8 mouse cellular contexts compared by ENCODE assay signal in the genomic region with DNA sequence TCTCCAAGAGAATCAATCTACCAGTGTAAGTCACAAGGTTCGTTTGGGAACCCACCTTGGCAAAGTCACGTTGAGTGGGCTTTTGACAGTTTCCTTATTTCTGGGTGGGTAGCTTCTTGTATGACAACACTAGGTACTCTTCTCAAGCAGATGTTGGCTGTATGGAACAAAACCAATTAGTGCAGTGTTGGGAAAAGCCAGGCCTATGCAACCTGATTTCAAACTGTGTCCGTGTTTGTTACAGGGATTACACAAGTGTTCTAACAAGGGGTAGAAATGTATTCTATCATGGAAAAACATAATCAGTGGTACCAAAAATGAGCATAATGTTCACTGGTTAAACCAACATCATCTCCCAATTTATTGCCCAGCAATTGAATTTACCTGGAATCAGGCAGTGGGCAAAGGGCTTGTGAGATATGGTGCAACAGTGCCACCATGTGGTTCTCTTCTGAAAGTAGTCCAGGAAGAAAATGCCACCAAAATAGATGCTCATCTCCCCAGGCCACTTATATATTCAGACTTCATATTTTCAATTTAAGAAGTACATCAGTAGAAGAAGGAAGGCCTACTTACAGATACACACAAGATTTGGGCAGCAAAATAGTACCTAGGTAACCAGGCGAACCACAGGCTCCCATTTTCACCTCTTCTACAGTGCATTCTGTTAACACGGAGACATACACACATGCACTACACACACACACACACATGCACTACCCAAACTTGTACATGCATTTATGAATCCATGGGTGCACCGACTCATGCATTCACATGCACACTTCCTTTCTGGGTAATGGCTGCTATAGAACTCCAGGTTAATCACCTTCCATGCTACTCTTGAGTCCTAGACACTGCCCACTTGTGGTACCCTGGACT.
DNase-seq lines count a peak whose midpoint lies in the region; TF ChIP-seq lines count a peak whose summit lies in the region.

No protein-coding gene starts in this region.

- no peak for TF ChIP-seq CTCF in thymus, adult 2 months (IDR thresholded peaks at IDR 0.05; ENCODE audit: borderline replicate concordance, control insufficient read depth, extremely low read depth, insufficient read depth, low read length, poor library complexity)

- no peak overlapping the region for H3K4me3 ChIP-seq in thymus, adult 2 months (ENCODE audit: control insufficient read depth, insufficient read depth, low read length)

- peak; percentile 33 for DNase-seq in ovary, postnatal 14 days (ENCODE audit: low spot score)
- DNase-seq in ovary, adult 18-20 months (ENCODE audit: low spot score) = no peak
- peak; percentile 90 for DNase-seq in brain, adult 2 months (ENCODE audit: low read depth, low spot score)
- DNase-seq in fibroblast of lung, adult 2 months (ENCODE audit: low read depth) = peak; percentile 8
- peak; percentile 36 for DNase-seq in kidney, postnatal 25 days
- DNase-seq in lung, postnatal 25 days (ENCODE audit: low spot score) = peak; percentile 5
- peak; percentile 59 for DNase-seq in thymus, adult 2 months
- no peak for DNase-seq in gastrocnemius, postnatal 14 days

- no peaks in the 10 kb centered on the region for H3K4me1 ChIP-seq in thymus, adult 2 months (replicated peaks; ENCODE audit: control insufficient read depth, insufficient read depth, low read length)

- no peaks in the 10 kb centered on the region for H3K36me3 ChIP-seq in thymus, adult 2 months (ENCODE audit: control insufficient read depth, insufficient read depth, low read length)

- no peak for TF ChIP-seq POLR2A in thymus, adult 2 months (IDR thresholded peaks at IDR 0.05; ENCODE audit: control insufficient read depth, extremely low read depth, insufficient read depth, low read length, poor library complexity)

- intact Hi-C loops in gastrocnemius, postnatal 14 days (cut with DNase I; ENCODE audit: low total_unique reads) = loop anchor here (10.0 kb wide), 1 partner anchor 129 kb away; no protein-coding TSS in a partner anchor

- WGBS in thymus, adult 2 months = 78% methylated on average over 6 of the region's 6 CpGs

- no peaks in the 10 kb centered on the region for H3K27me3 ChIP-seq in thymus, adult 2 months (ENCODE audit: control insufficient read depth, insufficient read depth, low read length)

- no peak overlapping the region for H3K27ac ChIP-seq in thymus, adult 2 months (ENCODE audit: control insufficient read depth, insufficient read depth, low read length)

Comparison
In these comparisons a context has a peak if more than half of its experiments do, and no peak if none do; other contexts are left out.
1. DNase-seq: peak in ovary, postnatal 14 days (single experiment), brain, adult 2 months (single experiment), fibroblast of lung, adult 2 months (single experiment), kidney, postnatal 25 days (2 of 2), lung, postnatal 25 days (single experiment) and thymus, adult 2 months (single experiment); none in ovary, adult 18-20 months (single experiment) and gastrocnemius, postnatal 14 days (single experiment).